Mouse (Mus musculus) MEL (cell line): ENCODE results near the gene Gm29797. TPM values are rescaled to one million over a fixed set of nuclear protein-coding genes. Genes with fewer than 3 reads are reported as not detected.

ENCODE experiments used
- DNase-seq: peaks from one replicate; pipeline ENCODE4 v3.0.0; 2011; ENCODE audit warnings: low read depth, low spot score
- H3K27ac ChIP-seq: 2 replicates; pipeline ENCODE4 v1.5.1; 2012; ENCODE audit warnings: low read depth, mild to moderate bottlenecking, control low read depth, low read length, moderate library complexity; ENCODE audit not compliant: control insufficient read depth
- H3K27me3 ChIP-seq, 2 experiments: fragments of 150-350 bp in 1 of 2; sonication (generic) in 1 of 2; 2 replicates each; pipeline ENCODE4 v1.6.1; 2012; ENCODE audit warnings: low read length in 2 of 2, mild to moderate bottlenecking in 2 of 2, improper control_type of control experiment in 1 of 2, moderate library complexity in 1 of 2; ENCODE audit not compliant: insufficient read depth in 2 of 2, control insufficient read depth in 1 of 2
- H3K36me3 ChIP-seq, 2 experiments: 2 replicates each; pipeline ENCODE4 v1.6.1; 2012 to 2014; ENCODE audit warnings: low read length in 2 of 2, improper control_type of control experiment in 1 of 2, inconsistent platforms in 1 of 2, mild to moderate bottlenecking in 1 of 2; ENCODE audit not compliant: insufficient read depth in 2 of 2, control insufficient read depth in 1 of 2
- H3K4me1 ChIP-seq, 2 experiments: fragments of 150-350 bp in 1 of 2; sonication (generic) in 1 of 2; 2 replicates each; pipeline ENCODE4 v1.6.1; 2012; ENCODE audit warnings: low read length in 2 of 2, improper control_type of control experiment in 1 of 2, mild to moderate bottlenecking in 1 of 2; ENCODE audit not compliant: insufficient read depth in 2 of 2, control insufficient read depth in 1 of 2
- H3K4me3 ChIP-seq, 2 experiments: fragments of 150-350 bp in 1 of 2; sonication (generic) in 1 of 2; 2 replicates each; pipeline ENCODE4 v1.5.1; 2012; ENCODE audit warnings: low read depth in 2 of 2, low read length in 2 of 2, mild to moderate bottlenecking in 2 of 2, moderate library complexity in 2 of 2, control low read depth in 1 of 2, improper control_type of control experiment in 1 of 2; ENCODE audit not compliant: control insufficient read depth in 1 of 2, insufficient read depth in 1 of 2
- H3K79me2 ChIP-seq: 2 replicates; pipeline ENCODE4 v1.6.1; 2012; ENCODE audit warnings: mild to moderate bottlenecking, low read length, moderate library complexity; ENCODE audit not compliant: control insufficient read depth, poor library complexity, insufficient read depth
- H3K9ac ChIP-seq: 2 replicates; pipeline ENCODE4 v1.6.1; 2012; ENCODE audit warnings: low read depth, mild to moderate bottlenecking, control low read depth, low read length, moderate library complexity; ENCODE audit not compliant: control insufficient read depth, poor library complexity, severe bottlenecking
- H3K9me3 ChIP-seq: fragments of 150-350 bp; sonication (generic); replicated peaks from 2 replicates; pipeline ENCODE4 v1.6.1; 2012; ENCODE audit warnings: mild to moderate bottlenecking, low read length, improper control_type of control experiment, moderate library complexity; ENCODE audit not compliant: insufficient read depth
- BHLHE40 ChIP-seq: IDR thresholded peaks from 2 replicates; pipeline ENCODE4 v1.6.1; 2012; ENCODE audit warnings: low read depth, mild to moderate bottlenecking, inconsistent platforms, low read length, improper control_type of control experiment, borderline replicate concordance
- CHD1 ChIP-seq: IDR thresholded peaks from 2 replicates; pipeline ENCODE4 v1.6.1; 2012; ENCODE audit warnings: low read depth, mild to moderate bottlenecking, inconsistent platforms, low read length, improper control_type of control experiment
- CTCF ChIP-seq, 3 experiments: IDR thresholded peaks in 2 of 3; conservative IDR thresholded peaks in 1 of 3; 2 replicates each; pipeline ENCODE4 v1.5.1; 2011 to 2012; ENCODE audit warnings: low read length in 3 of 3, low read depth in 2 of 3, mild to moderate bottlenecking in 2 of 3, improper control_type of control experiment in 1 of 3, inconsistent platforms in 1 of 3, mixed read lengths in 1 of 3, moderate library complexity in 1 of 3; ENCODE audit not compliant: control insufficient read depth in 1 of 3, insufficient read depth in 1 of 3, poor library complexity in 1 of 3, severe bottlenecking in 1 of 3
- E2F4 ChIP-seq: IDR thresholded peaks from 2 replicates; pipeline ENCODE4 v1.6.1; 2011; ENCODE audit warnings: low read depth, low read length, improper control_type of control experiment, borderline replicate concordance
- ELF1 ChIP-seq: IDR thresholded peaks from 2 replicates; pipeline ENCODE4 v1.6.1; 2014; ENCODE audit warnings: low read depth, mild to moderate bottlenecking, inconsistent platforms, low read length, improper control_type of control experiment, moderate library complexity
- GABPA ChIP-seq: IDR thresholded peaks from 2 replicates; pipeline ENCODE4 v1.6.1; 2012; ENCODE audit warnings: low read depth, mild to moderate bottlenecking, inconsistent platforms, low read length, improper control_type of control experiment, moderate library complexity
- GATA1 ChIP-seq: IDR thresholded peaks from 2 replicates; pipeline ENCODE4 v1.6.1; 2011; ENCODE audit warnings: low read depth, low read length, improper control_type of control experiment
- HCFC1 ChIP-seq: IDR thresholded peaks from 2 replicates; pipeline ENCODE4 v1.6.1; 2012; ENCODE audit warnings: low read depth, mild to moderate bottlenecking, inconsistent platforms, low read length, improper control_type of control experiment, moderate library complexity
- JUND ChIP-seq: IDR thresholded peaks from 2 replicates; pipeline ENCODE4 v1.6.1; 2011; ENCODE audit warnings: low read depth, mild to moderate bottlenecking, improper control_type of control experiment, low read length
- MAX ChIP-seq: IDR thresholded peaks from 2 replicates; pipeline ENCODE4 v1.6.1; 2011; ENCODE audit warnings: low read length, improper control_type of control experiment
- MEF2A ChIP-seq: IDR thresholded peaks from 2 replicates; pipeline ENCODE4 v1.6.1; 2014; ENCODE audit warnings: low read depth, mild to moderate bottlenecking, inconsistent platforms, low read length, improper control_type of control experiment; ENCODE audit not compliant: poor library complexity, insufficient replicate concordance, severe bottlenecking; ENCODE audit errors: extremely low read depth
- NELFE ChIP-seq: IDR thresholded peaks from 2 replicates; pipeline ENCODE4 v1.6.1; 2011; ENCODE audit warnings: low read depth, low read length, improper control_type of control experiment
- NRF1 ChIP-seq: IDR thresholded peaks from 2 replicates; pipeline ENCODE4 v1.6.1; 2014; ENCODE audit warnings: low read depth, mild to moderate bottlenecking, inconsistent platforms, low read length, improper control_type of control experiment, moderate library complexity; ENCODE audit not compliant: poor library complexity, insufficient read depth, severe bottlenecking
- POLR2AphosphoS2 ChIP-seq: IDR thresholded peaks from 2 replicates; pipeline ENCODE4 v1.6.1; 2011; ENCODE audit warnings: low read length, improper control_type of control experiment
- POLR2AphosphoS5 ChIP-seq: IDR thresholded peaks from 2 replicates; pipeline ENCODE4 v1.6.1; 2012; ENCODE audit warnings: low read depth, borderline replicate concordance, mild to moderate bottlenecking, inconsistent platforms, low read length, moderate library complexity, mixed read lengths
- RAD21 ChIP-seq: IDR thresholded peaks from 2 replicates; pipeline ENCODE4 v1.6.1; 2011; ENCODE audit warnings: mild to moderate bottlenecking, low read depth, low read length, improper control_type of control experiment
- RCOR1 ChIP-seq: IDR thresholded peaks from 2 replicates; pipeline ENCODE4 v1.6.1; 2012; ENCODE audit warnings: low read depth, mild to moderate bottlenecking, inconsistent platforms, low read length, improper control_type of control experiment
- SIN3A ChIP-seq: IDR thresholded peaks from 2 replicates; pipeline ENCODE4 v1.6.1; 2012; ENCODE audit warnings: low read length, improper control_type of control experiment, inconsistent platforms
- TAL1 ChIP-seq: IDR thresholded peaks from 2 replicates; pipeline ENCODE4 v1.6.1; 2012; ENCODE audit warnings: mild to moderate bottlenecking, inconsistent platforms, low read length, moderate library complexity, mixed read lengths
- UBTF ChIP-seq: IDR thresholded peaks from 2 replicates; pipeline ENCODE4 v1.6.1; 2012; ENCODE audit warnings: low read depth, mild to moderate bottlenecking, inconsistent platforms, low read length, improper control_type of control experiment, moderate library complexity, borderline replicate concordance; ENCODE audit not compliant: insufficient read depth
- USF1 ChIP-seq: IDR thresholded peaks from 2 replicates; pipeline ENCODE4 v1.6.1; 2014; ENCODE audit warnings: low read depth, mild to moderate bottlenecking, inconsistent platforms, low read length, improper control_type of control experiment, moderate library complexity
- ZMIZ1 ChIP-seq: IDR thresholded peaks from 2 replicates; pipeline ENCODE4 v1.6.1; 2012; ENCODE audit warnings: low read depth, mild to moderate bottlenecking, inconsistent platforms, low read length, improper control_type of control experiment, moderate library complexity
- ZNF384 ChIP-seq: IDR thresholded peaks from 2 replicates; pipeline ENCODE4 v1.6.1; 2012; ENCODE audit warnings: low read depth, mild to moderate bottlenecking, inconsistent platforms, low read length, improper control_type of control experiment
- polyA plus RNA-seq, 2 experiments: library from polyadenylated mRNA; stranded (reverse) in 1 of 2; unstranded in 1 of 2; fragments of >175 nt in 1 of 2; fragments of >200 nt in 1 of 2; gene quantifications; 2 replicates each; pipeline versions ENCODE4 v1.2.1 to v1.2.4; 2012; ENCODE audit warnings: low replicate concordance in 2 of 2, low read depth in 1 of 2; ENCODE audit not compliant: insufficient read length in 2 of 2, insufficient read depth in 1 of 2, missing spikeins in 1 of 2
- total RNA-seq: library from RNA; depleted of rRNA; stranded (reverse); fragments of 300-350 nt; gene quantifications from 2 replicates; pipeline ENCODE4 v1.2.3, GENCODE M21; 2012

Gene Gm29797
- total and polyA plus RNA-seq, 3 experiments = not detected

- TF ChIP-seq NELFE = peak; percentile 59
- no peak for TF ChIP-seq TAL1
- peak; percentile 49; the same call in 1 of the 2 replicates for TF ChIP-seq POLR2AphosphoS2
- no peak for TF ChIP-seq CHD1
- TF ChIP-seq JUND = 0 out of 2 replicates have a peak, but pooled peaks have one; percentile 20
- TF ChIP-seq USF1 = no peak
- peak; percentile 68 for TF ChIP-seq SIN3A
- peak; percentile 80 for TF ChIP-seq ELF1
- peak; percentile 74 for TF ChIP-seq RCOR1
- no peak for TF ChIP-seq MEF2A
- TF ChIP-seq CTCF (IDR thresholded peaks at IDR 0.05 in 2 of 3, conservative IDR thresholded peaks at IDR 0.05 in 1 of 3; ENCODE audit: control insufficient read depth in 1 of 3, insufficient read depth in 1 of 3, low read depth in 2 of 3, low read length in 3 of 3, poor library complexity in 1 of 3, severe bottlenecking in 1 of 3) = no peak
- TF ChIP-seq RAD21 = no peak
- TF ChIP-seq UBTF = no peak
- TF ChIP-seq GABPA = no peak
- no peak for TF ChIP-seq ZMIZ1
- peak; percentile 60 for TF ChIP-seq HCFC1
- TF ChIP-seq POLR2AphosphoS5 = no peak
- no peak for TF ChIP-seq MAX
- TF ChIP-seq NRF1 = no peak
- TF ChIP-seq GATA1 = no peak; the same call in 1 of the 2 replicates
- no peak for TF ChIP-seq E2F4
- no peak for TF ChIP-seq BHLHE40
- no peak for TF ChIP-seq ZNF384
- TF ChIP-seq, all 39 proteins: peak for 15
Measured at GRCm38 (mm10) chr2:181691571-181691970, 34.7 kb downstream of the Gm29797 start (continued).

GRCm38 (mm10) chr2:181692304-181692703 lies 35.5 kb downstream of the Gm29797 start:
- H3K9me3 ChIP-seq = no peaks in the 10 kb centered on the region
- peak overlapping the region; percentile 93 for H3K9ac ChIP-seq
- H3K4me3 ChIP-seq = peak overlapping the region; percentile 82 to 90; a peak in 3 of 4 replicates
- peaks cover 26% of the 10 kb centered on the region for H3K79me2 ChIP-seq
- peaks cover 0 to 29% of the 10 kb centered on the region in 2 experiments; a peak in 3 of 4 replicates for H3K4me1 ChIP-seq
- DNase-seq = no peak
- peaks cover 0 to 26% of the 10 kb centered on the region in 2 experiments; a peak in 2 of 4 replicates for H3K36me3 ChIP-seq
- H3K27me3 ChIP-seq = no peaks in the 10 kb centered on the region
- TF ChIP-seq RCOR1 (0 out of 2 replicates have a peak, but pooled peaks have one; percentile 15), USF1 (no peak)
- H3K27ac ChIP-seq = peak overlapping the region; percentile 57
